Mouse (Mus musculus) MEL (cell line): ENCODE data around the gene Fam213a.

ENCODE experiments used
- BHLHE40 ChIP-seq: IDR thresholded peaks from 2 replicates; pipeline ENCODE4 v1.6.1; 2012; ENCODE audit warnings: low read depth, mild to moderate bottlenecking, inconsistent platforms, low read length, improper control_type of control experiment, borderline replicate concordance
- CTCF ChIP-seq, 3 experiments: IDR thresholded peaks in 2 of 3; conservative IDR thresholded peaks in 1 of 3; 2 replicates each; pipeline ENCODE4 v1.5.1; 2011 to 2012; ENCODE audit warnings: low read length in 3 of 3, low read depth in 2 of 3, mild to moderate bottlenecking in 2 of 3, improper control_type of control experiment in 1 of 3, inconsistent platforms in 1 of 3, mixed read lengths in 1 of 3, moderate library complexity in 1 of 3; ENCODE audit not compliant: control insufficient read depth in 1 of 3, insufficient read depth in 1 of 3, poor library complexity in 1 of 3, severe bottlenecking in 1 of 3
- E2F4 ChIP-seq: IDR thresholded peaks from 2 replicates; pipeline ENCODE4 v1.6.1; 2011; ENCODE audit warnings: low read depth, low read length, improper control_type of control experiment, borderline replicate concordance
- EP300 ChIP-seq, 2 experiments: IDR thresholded peaks; 2 replicates each; pipeline ENCODE4 v1.6.1; 2011; ENCODE audit warnings: improper control_type of control experiment in 2 of 2, low read length in 2 of 2, low read depth in 1 of 2, mild to moderate bottlenecking in 1 of 2
- ETS1 ChIP-seq: IDR thresholded peaks from 2 replicates; pipeline ENCODE4 v1.6.1; 2012; ENCODE audit warnings: low read depth, mild to moderate bottlenecking, inconsistent platforms, low read length, improper control_type of control experiment, moderate library complexity
- GABPA ChIP-seq: IDR thresholded peaks from 2 replicates; pipeline ENCODE4 v1.6.1; 2012; ENCODE audit warnings: low read depth, mild to moderate bottlenecking, inconsistent platforms, low read length, improper control_type of control experiment, moderate library complexity
- GATA1 ChIP-seq: IDR thresholded peaks from 2 replicates; pipeline ENCODE4 v1.6.1; 2011; ENCODE audit warnings: low read depth, low read length, improper control_type of control experiment
- HCFC1 ChIP-seq: IDR thresholded peaks from 2 replicates; pipeline ENCODE4 v1.6.1; 2012; ENCODE audit warnings: low read depth, mild to moderate bottlenecking, inconsistent platforms, low read length, improper control_type of control experiment, moderate library complexity
- MAX ChIP-seq: IDR thresholded peaks from 2 replicates; pipeline ENCODE4 v1.6.1; 2011; ENCODE audit warnings: low read length, improper control_type of control experiment
- SIN3A ChIP-seq: IDR thresholded peaks from 2 replicates; pipeline ENCODE4 v1.6.1; 2012; ENCODE audit warnings: low read length, improper control_type of control experiment, inconsistent platforms
- TCF12 ChIP-seq: IDR thresholded peaks from 2 replicates; pipeline ENCODE4 v1.6.1; 2014; ENCODE audit warnings: low read depth, mild to moderate bottlenecking, inconsistent platforms, low read length, improper control_type of control experiment, moderate library complexity
- USF1 ChIP-seq: IDR thresholded peaks from 2 replicates; pipeline ENCODE4 v1.6.1; 2014; ENCODE audit warnings: low read depth, mild to moderate bottlenecking, inconsistent platforms, low read length, improper control_type of control experiment, moderate library complexity
- USF2 ChIP-seq, 2 experiments: IDR thresholded peaks; 2 replicates each; pipeline ENCODE4 v1.6.1; 2011 to 2012; ENCODE audit warnings: improper control_type of control experiment in 2 of 2, low read length in 2 of 2, borderline replicate concordance in 1 of 2, inconsistent platforms in 1 of 2, low read depth in 1 of 2, mild to moderate bottlenecking in 1 of 2; ENCODE audit not compliant: insufficient read depth in 1 of 2
- ZKSCAN1 ChIP-seq: IDR thresholded peaks from 2 replicates; pipeline ENCODE4 v1.6.1; 2012; ENCODE audit warnings: low read depth, mild to moderate bottlenecking, inconsistent platforms, low read length, improper control_type of control experiment, moderate library complexity

GRCm38 (mm10) chr14:40979723-40980122, 33.9 kb downstream of the Fam213a start:
- TF ChIP-seq E2F4 (no peak), CTCF (IDR thresholded peaks at IDR 0.05 in 2 of 3, conservative IDR thresholded peaks at IDR 0.05 in 1 of 3; ENCODE audit: control insufficient read depth in 1 of 3, insufficient read depth in 1 of 3, low read depth in 2 of 3, low read length in 3 of 3, poor library complexity in 1 of 3, severe bottlenecking in 1 of 3) (no peak), GATA1 (no peak), BHLHE40 (no peak), GABPA (no peak), ETS1 (no peak), HCFC1 (no peak), EP300 (IDR thresholded peaks at IDR 0.05; ENCODE audit: low read depth in 1 of 2, low read length in 2 of 2) (no peak), TCF12 (no peak), USF1 (no peak), USF2 (IDR thresholded peaks at IDR 0.05; ENCODE audit: borderline replicate concordance in 1 of 2, insufficient read depth in 1 of 2, low read depth in 1 of 2, low read length in 2 of 2) (no peak), MAX (no peak), ZKSCAN1 (no peak), SIN3A (no peak)
